Mouse (Mus musculus) CH12.LX (cell line): ENCODE measurements around the gene Pkd2l1. TPM values are rescaled to one million over a fixed set of nuclear protein-coding genes. Genes with fewer than 3 reads are reported as not detected.

Experiments used
- DNase-seq: peaks from one replicate; pipeline ENCODE4 v3.0.0-alpha.2; 2013; ENCODE audit errors: extremely low read depth
- H3K27ac ChIP-seq: 2 replicates; pipeline ENCODE4 v1.5.1; 2012; ENCODE audit warnings: low read depth, mild to moderate bottlenecking, control low read depth, moderate library complexity; ENCODE audit not compliant: insufficient read depth
- H3K27me3 ChIP-seq: replicated peaks from 2 replicates; pipeline ENCODE3; 2012; ENCODE audit warnings: inconsistent platforms
- H3K36me3 ChIP-seq, 2 experiments: replicated peaks in 1 of 2; 2 replicates each; pipeline versions ENCODE3 to v1.6.1; 2012; ENCODE audit warnings: inconsistent platforms in 1 of 2, low read length in 1 of 2, mild to moderate bottlenecking in 1 of 2, mixed read lengths in 1 of 2, moderate library complexity in 1 of 2; ENCODE audit not compliant: control insufficient read depth in 1 of 2, insufficient read depth in 1 of 2
- H3K4me1 ChIP-seq, 2 experiments: 2 replicates each; pipeline ENCODE4 v1.6.1; 2012; ENCODE audit warnings: inconsistent platforms in 1 of 2, moderate library complexity in 1 of 2; ENCODE audit not compliant: insufficient read depth in 2 of 2, control insufficient read depth in 1 of 2
- H3K4me2 ChIP-seq: 2 replicates; pipeline ENCODE4 v1.6.1; 2012; ENCODE audit warnings: low read depth, mild to moderate bottlenecking, control low read depth; ENCODE audit not compliant: poor library complexity, insufficient read depth, severe bottlenecking
- H3K4me3 ChIP-seq, 3 experiments: fragments of 150-350 bp in 1 of 3; sonication (generic) in 1 of 3; replicated peaks in 1 of 3; 2 replicates each; pipeline versions ENCODE3 to v1.5.1; 2011 to 2012; ENCODE audit warnings: low read depth in 2 of 3, low read length in 2 of 3, mild to moderate bottlenecking in 2 of 3, moderate library complexity in 2 of 3, control low read depth in 1 of 3, improper control_type of control experiment in 1 of 3, inconsistent platforms in 1 of 3, mixed read lengths in 1 of 3; ENCODE audit not compliant: poor library complexity in 1 of 3
- H3K79me2 ChIP-seq: replicated peaks from 2 replicates; pipeline ENCODE4 v1.6.1; 2012; ENCODE audit warnings: mild to moderate bottlenecking, moderate library complexity; ENCODE audit not compliant: control insufficient read depth, poor library complexity, insufficient read depth, severe bottlenecking; ENCODE audit errors: extremely low read depth
- H3K9ac ChIP-seq: 2 replicates; pipeline ENCODE4 v1.6.1; 2012; ENCODE audit warnings: low read depth, mild to moderate bottlenecking, control low read depth, moderate library complexity; ENCODE audit not compliant: insufficient read depth
- H3K9me3 ChIP-seq: replicated peaks from 2 replicates; pipeline ENCODE3; 2012; ENCODE audit warnings: low read length, inconsistent platforms, mixed read lengths
- CHD1 ChIP-seq: IDR thresholded peaks from 2 replicates; pipeline ENCODE4 v1.6.1; 2012; ENCODE audit warnings: low read depth, low read length, improper control_type of control experiment, inconsistent platforms
- CHD2 ChIP-seq: IDR thresholded peaks from 2 replicates; pipeline ENCODE4 v1.6.1; 2011; ENCODE audit warnings: low read length, improper control_type of control experiment
- CTCF ChIP-seq, 2 experiments: IDR thresholded peaks in 1 of 2; conservative IDR thresholded peaks in 1 of 2; 2 replicates each; pipeline ENCODE4 v1.5.1; 2011 to 2012; ENCODE audit warnings: low read depth in 2 of 2, low read length in 2 of 2, improper control_type of control experiment in 1 of 2, inconsistent platforms in 1 of 2, mild to moderate bottlenecking in 1 of 2, moderate library complexity in 1 of 2
- ELF1 ChIP-seq: IDR thresholded peaks from 2 replicates; pipeline ENCODE4 v1.6.1; 2014; ENCODE audit warnings: low read depth, mild to moderate bottlenecking, inconsistent platforms, low read length, improper control_type of control experiment
- HCFC1 ChIP-seq: IDR thresholded peaks from 2 replicates; pipeline ENCODE4 v1.6.1; 2012; ENCODE audit warnings: low read depth, mild to moderate bottlenecking, inconsistent platforms, low read length, improper control_type of control experiment
- IRF4 ChIP-seq: IDR thresholded peaks from 2 replicates; pipeline ENCODE4 v1.6.1; 2014; ENCODE audit warnings: low read depth, mild to moderate bottlenecking, inconsistent platforms, low read length, improper control_type of control experiment
- JUN ChIP-seq: IDR thresholded peaks from 2 replicates; pipeline ENCODE4 v1.6.1; 2011; ENCODE audit warnings: low read depth, mild to moderate bottlenecking, low read length, improper control_type of control experiment, moderate library complexity; ENCODE audit not compliant: insufficient read depth
- KAT2A ChIP-seq: IDR thresholded peaks from 2 replicates; pipeline ENCODE4 v1.6.1; 2012; ENCODE audit warnings: low read length, improper control_type of control experiment, inconsistent platforms; ENCODE audit not compliant: insufficient replicate concordance
- MAFK ChIP-seq: IDR thresholded peaks from 2 replicates; pipeline ENCODE4 v1.6.1; 2011; ENCODE audit warnings: low read length, improper control_type of control experiment; ENCODE audit not compliant: insufficient replicate concordance
- MAX ChIP-seq: IDR thresholded peaks from 2 replicates; pipeline ENCODE4 v1.6.1; 2011; ENCODE audit warnings: low read length, improper control_type of control experiment
- MEF2A ChIP-seq: IDR thresholded peaks from 2 replicates; pipeline ENCODE4 v1.6.1; 2014; ENCODE audit warnings: low read depth, mild to moderate bottlenecking, inconsistent platforms, low read length, improper control_type of control experiment, borderline replicate concordance
- MXI1 ChIP-seq: IDR thresholded peaks from 2 replicates; pipeline ENCODE4 v1.6.1; 2011; ENCODE audit warnings: mild to moderate bottlenecking, low read depth, low read length, improper control_type of control experiment
- NELFE ChIP-seq: IDR thresholded peaks from 2 replicates; pipeline ENCODE4 v1.6.1; 2011; ENCODE audit warnings: low read depth, low read length, improper control_type of control experiment
- POLR2A ChIP-seq: IDR thresholded peaks from 2 replicates; pipeline ENCODE4 v1.6.1; 2011; ENCODE audit warnings: low read depth, mild to moderate bottlenecking, improper control_type of control experiment, low read length
- POLR2AphosphoS2 ChIP-seq: IDR thresholded peaks from 2 replicates; pipeline ENCODE4 v1.6.1; 2011; ENCODE audit warnings: low read depth, low read length, improper control_type of control experiment
- SIN3A ChIP-seq: IDR thresholded peaks from 2 replicates; pipeline ENCODE4 v1.6.1; 2012; ENCODE audit warnings: low read length, improper control_type of control experiment, inconsistent platforms
- SMC3 ChIP-seq: IDR thresholded peaks from 2 replicates; pipeline ENCODE4 v1.6.1; 2011; ENCODE audit warnings: low read depth, low read length, improper control_type of control experiment
- TBP ChIP-seq: conservative IDR thresholded peaks from 2 replicates; pipeline ENCODE4 v1.6.1; 2011; ENCODE audit warnings: low read depth, low read length, improper control_type of control experiment
- TCF12 ChIP-seq: IDR thresholded peaks from 2 replicates; pipeline ENCODE4 v1.6.1; 2014; ENCODE audit warnings: low read depth, mild to moderate bottlenecking, inconsistent platforms, low read length, improper control_type of control experiment
- UBTF ChIP-seq: IDR thresholded peaks from 2 replicates; pipeline ENCODE4 v1.6.1; 2012; ENCODE audit warnings: low read depth, mild to moderate bottlenecking, inconsistent platforms, low read length, improper control_type of control experiment, moderate library complexity
- ZC3H11A ChIP-seq: IDR thresholded peaks from 2 replicates; pipeline ENCODE4 v1.6.1; 2012; ENCODE audit warnings: low read depth, mild to moderate bottlenecking, inconsistent platforms, low read length, improper control_type of control experiment
- ZMIZ1 ChIP-seq: IDR thresholded peaks from 2 replicates; pipeline ENCODE4 v1.6.1; 2012; ENCODE audit warnings: low read depth, mild to moderate bottlenecking, inconsistent platforms, low read length, improper control_type of control experiment
- ZNF384 ChIP-seq: IDR thresholded peaks from 2 replicates; pipeline ENCODE4 v1.6.1; 2012; ENCODE audit warnings: low read depth, low read length, improper control_type of control experiment, inconsistent platforms
- dilution Hi-C: fragments of 300-500 bp; cut with MboI; formaldehyde crosslinking; loops from 2 replicates; pipeline ENCODE4 v1.14.3; 2020; ENCODE audit warnings: low sequenced_read_pairs; ENCODE audit not compliant: extremely low pct_unique_long_range_greater_than_20kb, extremely low pct_ligation_motif_present
- in situ Hi-C: fragments of 300-500 bp; cut with MboI; formaldehyde crosslinking; loops from 3 replicates; pipeline ENCODE4 v1.14.3; 2019; ENCODE audit warnings: low sequenced_read_pairs, low pct_ligation_motif_present, low pct_unique_long_range_greater_than_20kb, mixed read lengths
- polyA plus RNA-seq: library from polyadenylated mRNA; unstranded; fragments of >175 nt; gene quantifications from 2 replicates; pipeline ENCODE4 v1.2.1, GENCODE M21; 2012; ENCODE audit warnings: low read depth; ENCODE audit not compliant: insufficient read length
- total RNA-seq, 2 experiments: library from RNA; depleted of rRNA; stranded (reverse); fragments of 300-350 nt in 1 of 2; fragments of >200 nt in 1 of 2; gene quantifications; 2 replicates each; pipeline ENCODE4 v1.2.3; 2012 to 2014

The Pkd2l1 gene
- total and polyA plus RNA-seq, 3 experiments: 0.04 to 0.07 TPM; not detected in 1

GRCm38 (mm10) chr19:44106831-44107660, 85.2 kb downstream of the Pkd2l1 start, which contains the start of gene Chuk:
TSS of gene Chuk (minus strand) at chr19:44107480.
- peaks cover 8 to 44% of the 10 kb centered on the region in 2 experiments for H3K36me3 ChIP-seq
- no peak within 1 kb of the TSS for H3K27ac ChIP-seq
- dilution Hi-C loops: no loop called here
- H3K4me3 ChIP-seq: peak within 1 kb of the TSS; percentile 95 to 100 (median 97)
- peaks cover 33% of the 10 kb centered on the region for H3K79me2 ChIP-seq
- H3K4me1 ChIP-seq: peaks cover 6 to 35% of the 10 kb centered on the region in 2 experiments
- H3K9me3 ChIP-seq: no peaks in the 10 kb centered on the region
- TF ChIP-seq ZNF384 (no peak), SIN3A (peak; percentile 91), TBP (peak; percentile 66), CTCF (conservative IDR thresholded peaks at IDR 0.05 in 1 of 2, IDR thresholded peaks at IDR 0.05 in 1 of 2; ENCODE audit: low read depth in 2 of 2, low read length in 2 of 2) (no peak), SMC3 (no peak), MEF2A (peak; percentile 42; the same call in 1 of the 2 replicates), POLR2A (peak; percentile 96), CHD2 (peak; percentile 99), UBTF (no peak), NELFE (peak; percentile 91), ZC3H11A (no peak), POLR2AphosphoS2 (peak; percentile 89), CHD1 (0 out of 2 replicates have a peak, but pooled peaks have one; percentile 5), IRF4 (peak; percentile 45; the same call in 1 of the 2 replicates), MAX (peak; percentile 42; the same call in 1 of the 2 replicates), MAFK (no peak), MXI1 (peak; percentile 87; the same call in 1 of the 2 replicates), ELF1 (peak; percentile 93), HCFC1 (peak; percentile 84), TCF12 (peak; percentile 89), ZMIZ1 (peak; percentile 94), KAT2A (peak; percentile 70; the same call in 1 of the 2 replicates), JUN (no peak)
- no peaks in the 10 kb centered on the region for H3K27me3 ChIP-seq
- H3K9ac ChIP-seq: peak within 1 kb of the TSS; percentile 97
- in situ Hi-C loops: no loop called here
- peak within 1 kb of the TSS; percentile 83 for H3K4me2 ChIP-seq
- peak; percentile 95 for DNase-seq
